ENCODE assay signal across 21 mouse cellular contexts in genomic region chr17:86639279-86639678, GRCm38 (mm10).
A peak's percentile ranks its signal among the peaks of the same experiment; 100 is the strongest.
DNase-seq lines count a peak whose midpoint lies in the region; TF ChIP-seq lines count a peak whose summit lies in the region.
"Had no signal": no experiment of that assay in that cellular context is flagged by ENCODE, and none has a peak within 500 bp of the region (broad histone marks: within the 10 kb centered on the region; RNA-seq: fewer than 3 reads in every experiment).

No protein-coding gene starts in this region.

- no peak for TF ChIP-seq POLR2A in heart, adult 2 months (IDR thresholded peaks at IDR 0.05; ENCODE audit: insufficient read depth, low read depth, low read length)

- H3K4me3 ChIP-seq in heart, adult 2 months = no peak overlapping the region
- H3K4me3 ChIP-seq: forebrain, embryonic 13.5 days; heart, embryonic 12.5 days; kidney, embryonic 15.5 days; midbrain, embryonic 15.5 days had no signal

- H3K4me1 ChIP-seq in heart, adult 2 months (ENCODE audit: control insufficient read depth, insufficient read depth, low read length) = no peaks in the 10 kb centered on the region
- H3K4me1 ChIP-seq: forebrain, embryonic 13.5 days; heart, embryonic 12.5 days; kidney, embryonic 15.5 days; midbrain, embryonic 15.5 days had no signal

- H3K36me3 ChIP-seq in heart, adult 2 months (ENCODE audit: control insufficient read depth, insufficient read depth, low read length) = no peaks in the 10 kb centered on the region
- H3K36me3 ChIP-seq: kidney, embryonic 15.5 days; midbrain, embryonic 15.5 days had no signal

- no peak overlapping the region for H3K27ac ChIP-seq in heart, adult 2 months
- H3K27ac ChIP-seq: forebrain, embryonic 13.5 days; kidney, embryonic 15.5 days; macrophage; midbrain, embryonic 15.5 days had no signal

- no peak for DNase-seq in heart, adult 2 months
- no peak for DNase-seq in heart, postnatal 10 days
- peak; percentile 9 for DNase-seq in left cerebral cortex, postnatal 4 days
- DNase-seq in left cerebral cortex, postnatal 14 days (ENCODE audit: low spot score in 2 of 2) = no peak
- peak; percentile 27 for DNase-seq in testis, postnatal 14 days (ENCODE audit: low spot score)
- DNase-seq in testis, postnatal 10 days (ENCODE audit: low spot score) = no peak
- peak; percentile 26 for DNase-seq in telencephalon, adult 2 months (ENCODE audit: low read depth, low spot score)
- no peak for DNase-seq in gastrocnemius, postnatal 36 days
- DNase-seq: cerebellum, adult 9-10 months; heart, adult 11 months; heart, postnatal 14 days; kidney, adult 11 months; kidney, postnatal 36 days; liver, postnatal 0 days; right cerebral cortex, postnatal 14 days; thymus, postnatal 25 days had no signal

- TF ChIP-seq EP300 in heart, adult 2 months (IDR thresholded peaks at IDR 0.05; ENCODE audit: insufficient read depth, low read depth, low read length) = 0 out of 2 replicates have a peak, but pooled peaks have one; percentile 29

- no peaks in the 10 kb centered on the region for H3K27me3 ChIP-seq in heart, adult 2 months (ENCODE audit: control insufficient read depth, insufficient read depth, low read length)
- H3K27me3 ChIP-seq: forebrain, embryonic 13.5 days; heart, embryonic 12.5 days; kidney, embryonic 15.5 days; midbrain, embryonic 15.5 days had no signal

- intact Hi-C loops in heart, adult 2 months (cut with DNase I) = no loop called here
- intact Hi-C loops in heart, postnatal 10 days (cut with DNase I) = no loop called here
- intact Hi-C loops in left cerebral cortex, postnatal 4 days (cut with DNase I) = no loop called here
- intact Hi-C loops in left cerebral cortex, postnatal 14 days (cut with DNase I) = no loop called here
- intact Hi-C loops in gastrocnemius, postnatal 36 days (cut with DNase I) = no loop called here

- TF ChIP-seq CTCF in heart, adult 2 months (IDR thresholded peaks at IDR 0.05) = no peak

- no peak overlapping the region for H3K9ac ChIP-seq in heart, adult 2 months (ENCODE audit: low read depth, low read length)
- H3K9ac ChIP-seq: forebrain, embryonic 13.5 days; heart, embryonic 12.5 days; kidney, embryonic 15.5 days; liver, postnatal 0 days; midbrain, embryonic 15.5 days had no signal

- WGBS in heart, adult 2 months = 69% methylated on average over 3 of the region's 3 CpGs

- H3K79me2 ChIP-seq in heart, adult 2 months (replicated peaks; ENCODE audit: control insufficient read depth, insufficient read depth, low read length) = no peaks in the 10 kb centered on the region

Comparison
In these comparisons a context has a peak if more than half of its experiments do, and no peak if none do; other contexts are left out.
1. DNase-seq: peak in left cerebral cortex, postnatal 4 days (single experiment), testis, postnatal 14 days (single experiment) and telencephalon, adult 2 months (single experiment); none in heart, adult 2 months (0 of 2), heart, postnatal 10 days (0 of 2), left cerebral cortex, postnatal 14 days (0 of 2), testis, postnatal 10 days (single experiment) and gastrocnemius, postnatal 36 days (0 of 2).